Mouse (Mus musculus): ENCODE data around the gene Pls3.

GRCm38 (mm10) chrX:75764794-75765328, 110.1 kb downstream of the Pls3 start:
- TF ChIP-seq CTCF (IDR thresholded peaks at IDR 0.05; ENCODE audit: borderline replicate concordance, insufficient read depth, low read depth, low read length) (no peak), POLR2A (IDR thresholded peaks at IDR 0.05; ENCODE audit: borderline replicate concordance, insufficient read depth, low read length) (no peak)
